Comparison of ENCODE assay signal across 22 mouse cellular contexts in genomic region chr12:105413909-105414308, GRCm38 (mm10). TPM values are rescaled to one million over a fixed set of nuclear protein-coding genes. Genes with fewer than 3 reads are reported as not detected.
"Had no signal": no experiment of that assay in that cellular context is flagged by ENCODE, and none has a peak within 500 bp of the region (broad histone marks: within the 10 kb centered on the region; RNA-seq: fewer than 3 reads in every experiment).

No protein-coding gene starts in this region.

- DNase-seq: kidney, adult 11 months; kidney, adult 8-10 months; kidney, postnatal 10 days; kidney, postnatal 36 days; liver; lung, adult 18-20 months; lung, postnatal 10 days; lung, postnatal 36 days; retina, postnatal 1 day; right cerebral cortex, postnatal 25 days; spleen, adult 18-20 months; thymus, postnatal 25 days had no signal

- ATAC-seq: liver, embryonic 12.5 days had no signal

- H3K4me3 ChIP-seq: kidney, embryonic 15.5 days; limb, embryonic 10.5 days; limb, embryonic 13.5 days; liver, embryonic 12.5 days; liver, embryonic 15.5 days; lung, embryonic 15.5 days; megakaryocyte, embryonic 14.5 days; midbrain, embryonic 10.5 days; stomach, embryonic 15.5 days had no signal

- H3K4me1 ChIP-seq: kidney, embryonic 15.5 days; limb, embryonic 10.5 days; limb, embryonic 13.5 days; liver, embryonic 12.5 days; liver, embryonic 15.5 days; lung, embryonic 15.5 days; megakaryocyte, embryonic 14.5 days; stomach, embryonic 15.5 days had no signal

- H3K9ac ChIP-seq: kidney, embryonic 15.5 days; limb, embryonic 13.5 days; liver, embryonic 12.5 days; liver, embryonic 15.5 days; lung, embryonic 15.5 days; stomach, embryonic 15.5 days had no signal

- H3K9me3 ChIP-seq: kidney, embryonic 15.5 days; limb, embryonic 10.5 days; limb, embryonic 13.5 days; liver, embryonic 12.5 days; liver, embryonic 15.5 days; lung, embryonic 15.5 days; midbrain, embryonic 10.5 days; stomach, embryonic 15.5 days had no signal

- H3K36me3 ChIP-seq: kidney, embryonic 15.5 days; limb, embryonic 10.5 days; limb, embryonic 13.5 days; liver, embryonic 12.5 days; liver, embryonic 15.5 days; lung, embryonic 15.5 days; midbrain, embryonic 10.5 days; stomach, embryonic 15.5 days had no signal

- H3K4me2 ChIP-seq: kidney, embryonic 15.5 days; limb, embryonic 13.5 days; liver, embryonic 12.5 days; liver, embryonic 15.5 days; lung, embryonic 15.5 days; stomach, embryonic 15.5 days had no signal

- H3K27ac ChIP-seq: kidney, embryonic 15.5 days; limb, embryonic 10.5 days; limb, embryonic 13.5 days; liver, embryonic 12.5 days; liver, embryonic 15.5 days; lung, embryonic 15.5 days; midbrain, embryonic 10.5 days; stomach, embryonic 15.5 days had no signal

- H3K27me3 ChIP-seq: kidney, embryonic 15.5 days; limb, embryonic 13.5 days; liver, embryonic 12.5 days; liver, embryonic 15.5 days; lung, embryonic 15.5 days; megakaryocyte, embryonic 14.5 days; stomach, embryonic 15.5 days had no signal

RNA-seq across cellular contexts. Expression of gene D430019H16Rik, which starts 39.7 kb away (rescaled TPM):
- total RNA-seq: neutrophil, adult 5-6 weeks had no signal
